Mouse (Mus musculus) right cerebral cortex, postnatal 25 days (tissue): Measurements from ENCODE around the gene Kcna6.

ENCODE experiments used
- DNase-seq: peaks from one replicate; pipeline ENCODE4 v3.0.0; 2022

The Kcna6 gene

GRCm38 (mm10) chr6:126735806-126736205, 4.7 kb downstream of the Kcna6 start:
- no peak for DNase-seq

DNA sequence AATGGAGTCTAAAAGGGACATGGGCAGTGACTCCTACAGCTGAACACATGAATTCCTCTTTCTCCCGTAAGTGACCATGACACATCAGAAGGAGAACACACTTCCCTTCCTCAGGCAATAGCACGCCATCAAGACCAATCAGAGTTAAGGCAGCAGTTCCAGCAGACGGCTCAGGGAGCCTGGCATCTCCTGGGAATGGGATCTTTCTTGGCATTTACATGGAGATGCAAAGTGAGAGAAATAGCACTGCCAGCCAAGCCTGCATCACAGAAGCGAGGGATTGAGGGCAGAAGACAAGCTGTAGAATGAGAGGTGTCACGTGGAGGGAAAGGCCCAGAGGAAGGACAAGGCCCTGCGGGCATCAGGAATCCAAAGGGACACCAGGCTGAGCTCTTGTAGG, 7.8 kb downstream of the Kcna6 start:
- no peak for DNase-seq

- DNase-seq = no peak
Observed at GRCm38 (mm10) chr6:126728803-126729202, 11.7 kb downstream of the Kcna6 start.

GRCm38 (mm10) chr6:126718423-126719087, 21.9 kb downstream of the Kcna6 start:
- DNase-seq = no peak

- no peak for DNase-seq
Observed at GRCm38 (mm10) chr6:126712531-126712930, 27.9 kb downstream of the Kcna6 start.

DNA sequence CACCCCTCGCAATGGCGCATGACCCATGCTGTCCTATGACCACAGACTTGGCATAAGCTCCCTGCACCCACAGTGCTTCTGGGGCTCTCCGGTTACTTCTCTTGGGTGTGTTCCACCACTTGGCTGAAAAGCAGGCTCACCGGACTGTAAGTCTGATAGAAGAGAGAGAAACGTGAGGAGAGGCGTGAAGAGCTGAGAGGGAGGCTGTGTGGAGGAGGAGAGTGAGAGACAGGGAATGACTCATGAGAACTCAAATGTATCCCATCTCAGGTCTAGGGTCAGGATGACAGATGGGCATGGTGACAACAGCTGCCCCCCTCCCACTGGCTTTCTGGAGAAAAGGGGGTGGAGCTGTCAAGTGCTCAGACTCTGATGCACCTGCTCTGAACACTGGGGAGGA, 34.5 kb downstream of the Kcna6 start:
- peak; percentile 59 for DNase-seq

DNA sequence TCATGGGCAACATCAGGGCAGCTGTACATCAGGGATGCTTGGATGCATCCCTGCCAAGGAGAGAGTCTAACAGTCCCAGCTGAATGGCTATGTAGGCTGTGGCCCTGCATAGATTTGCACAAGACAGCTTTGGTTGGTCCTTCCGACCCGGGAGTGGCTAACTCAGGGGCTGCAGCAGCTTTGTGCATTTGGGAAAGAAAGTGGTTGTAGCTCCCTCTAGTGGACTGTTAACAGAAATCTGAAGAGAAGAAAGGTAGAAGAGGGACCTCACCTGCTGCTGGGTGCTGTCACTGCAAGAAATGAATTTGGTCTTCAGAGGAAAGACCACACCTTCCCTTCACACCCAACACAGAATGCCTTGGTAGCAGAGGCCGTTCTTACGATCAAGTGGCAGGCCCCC, 36.0 kb downstream of the Kcna6 start:
- no peak for DNase-seq

DNA sequence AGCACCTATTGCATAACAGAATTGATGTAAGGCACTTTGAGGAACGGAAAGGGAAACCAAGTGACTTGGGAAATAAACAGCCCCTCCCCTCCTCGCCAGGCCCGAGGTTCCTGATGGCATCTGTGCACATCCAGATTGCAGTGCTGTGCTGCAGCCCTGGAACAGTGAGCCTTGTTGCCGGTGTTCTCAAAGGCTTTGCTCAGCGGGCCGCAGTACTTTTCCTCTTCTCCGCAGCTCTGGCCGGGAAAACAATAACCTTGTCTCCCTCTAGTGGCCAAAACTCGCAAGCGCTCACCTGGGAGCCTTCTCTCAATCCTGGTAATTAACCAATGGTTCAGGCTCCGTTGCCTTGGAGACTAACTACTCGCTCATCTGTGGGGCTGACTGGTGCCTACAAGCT, 38.4 kb downstream of the Kcna6 start:
- peak; percentile 91 for DNase-seq

DNA sequence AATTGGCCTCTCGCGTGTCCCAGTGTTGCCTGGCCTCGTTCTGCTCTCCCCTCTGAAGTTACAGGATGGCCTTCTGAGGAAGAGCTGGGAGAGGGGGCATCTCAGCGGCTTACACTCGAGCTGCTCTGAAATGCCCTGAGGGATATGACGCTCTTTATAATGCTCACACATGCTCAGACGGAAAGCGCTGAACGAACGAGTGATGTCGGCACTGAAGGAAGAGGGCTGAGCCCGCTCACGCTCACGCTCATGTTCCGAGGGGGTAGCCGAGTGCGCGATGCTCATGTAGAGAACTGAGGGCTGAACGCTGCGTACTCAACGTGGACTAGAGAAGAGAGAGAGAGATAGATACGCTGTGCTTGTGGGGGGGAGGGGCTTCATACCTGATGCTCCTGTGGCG, 39.3 kb downstream of the Kcna6 start:
- no peak for DNase-seq

- DNase-seq = no peak
Observed at GRCm38 (mm10) chr6:126699995-126700394, 40.5 kb downstream of the Kcna6 start.

GRCm38 (mm10) chr6:126687120-126687519, 53.4 kb downstream of the Kcna6 start:
- DNase-seq = no peak

DNA sequence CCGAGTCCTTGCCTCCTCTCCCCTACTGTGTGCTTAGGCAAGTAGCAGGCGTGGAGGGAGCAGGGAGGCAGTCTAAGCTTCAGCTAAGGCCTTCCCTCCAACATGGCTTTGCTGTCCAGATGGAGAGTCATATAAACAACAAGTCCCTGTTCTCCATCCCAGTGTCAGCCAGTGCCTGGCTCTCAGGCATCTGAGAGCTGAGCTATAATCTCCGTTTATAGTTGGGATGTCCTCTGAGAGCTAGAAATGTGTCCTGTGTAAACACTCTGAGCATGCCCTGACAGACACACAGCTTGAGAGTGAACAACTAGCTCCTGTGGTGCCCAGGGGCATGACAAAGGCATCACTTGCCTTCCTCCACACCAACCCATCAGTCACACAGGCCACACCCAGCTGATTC, 55.3 kb downstream of the Kcna6 start:
- no peak for DNase-seq

GRCm38 (mm10) chr6:126678961-126679360, 61.5 kb downstream of the Kcna6 start:
- no peak for DNase-seq

- no peak for DNase-seq
Observed at GRCm38 (mm10) chr6:126667001-126667400, 73.5 kb downstream of the Kcna6 start.

- peak; percentile 6 for DNase-seq
Observed at GRCm38 (mm10) chr6:126666091-126666490, 74.4 kb downstream of the Kcna6 start.

DNA sequence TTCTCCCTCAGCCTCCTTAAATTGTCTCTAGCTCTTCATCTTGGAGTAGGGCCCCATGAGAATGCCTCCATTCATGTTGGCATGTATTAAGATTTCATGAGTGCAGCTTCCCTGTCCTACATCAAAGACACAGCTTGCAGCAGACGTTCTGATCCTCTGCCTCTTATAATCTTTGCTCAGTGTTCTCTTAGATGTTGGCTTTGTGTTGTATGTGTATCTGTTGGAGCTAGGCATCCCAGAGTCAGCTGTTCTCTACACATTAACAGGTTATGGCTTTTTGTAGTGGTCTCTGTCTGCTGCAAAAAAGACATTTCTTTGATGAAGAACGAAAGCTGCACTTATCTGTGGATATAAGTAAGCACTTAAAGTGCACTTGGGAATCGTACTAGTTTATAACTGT, 75.9 kb downstream of the Kcna6 start:
- DNase-seq = no peak
